In genomic region chr1:171101733-171102546, GRCm38 (mm10) we compare ENCODE assay signal across 8 mouse cellular contexts. TPM values are rescaled to one million over a fixed set of nuclear protein-coding genes. Genes with fewer than 3 reads are reported as not detected.
DNase-seq lines count a peak whose midpoint lies in the region; ATAC-seq lines count a peak whose summit lies in the region.

No protein-coding gene starts in this region.

- 0 out of 2 replicates have a peak overlapping the region, but pooled peaks have one; percentile 51 for H3K9ac ChIP-seq in hindbrain, embryonic 11.5 days (ENCODE audit: low read depth, low read length)

- peak overlapping the region; percentile 71 for H3K4me3 ChIP-seq in hindbrain, embryonic 11.5 days (ENCODE audit: low read depth, low read length)

- peak; percentile 94 for DNase-seq in MN1 (ENCODE audit: low spot score)
- peak; percentile 90 for DNase-seq in cerebellum, adult 9-11 months
- DNase-seq in frontal cortex, adult 2 months (ENCODE audit: extremely low spot score in 1 of 2, low spot score in 1 of 2), result peak; percentile 85 to 97
- DNase-seq in hindbrain, embryonic 11.5 days (ENCODE audit: low spot score), result peak; percentile 91
- peak; percentile 92 to 94 for DNase-seq in layer of hippocampus, postnatal 10 days (ENCODE audit: low spot score in 2 of 2)
- peak; percentile 88 for DNase-seq in lung, postnatal 10 days
- DNase-seq in ovary, postnatal 14 days (ENCODE audit: low spot score), result peak; percentile 86
- DNase-seq in thymus, postnatal 10 days (ENCODE audit: low spot score in 2 of 2), result peak; percentile 65 to 67

- no peaks in the 10 kb centered on the region for H3K4me1 ChIP-seq in hindbrain, embryonic 11.5 days (replicated peaks; ENCODE audit: control insufficient read depth, insufficient read depth, low read length)

- H3K9me3 ChIP-seq in hindbrain, embryonic 11.5 days (ENCODE audit: control insufficient read depth, low read length), result no peaks in the 10 kb centered on the region

- WGBS in hindbrain, embryonic 11.5 days, result under 1% methylated on average over 40 of the region's 40 CpGs

- no peaks in the 10 kb centered on the region for H3K27me3 ChIP-seq in hindbrain, embryonic 11.5 days (ENCODE audit: control insufficient read depth, insufficient read depth, low read length)

- H3K27ac ChIP-seq in hindbrain, embryonic 11.5 days (ENCODE audit: low read depth, low read length), result no peak overlapping the region

- peak; percentile 90 for ATAC-seq in hindbrain, embryonic 11.5 days (ENCODE audit: low FRiP score)

- no peaks in the 10 kb centered on the region for H3K36me3 ChIP-seq in hindbrain, embryonic 11.5 days (ENCODE audit: control insufficient read depth, insufficient read depth, low read length)

- H3K4me2 ChIP-seq in hindbrain, embryonic 11.5 days (replicated peaks; ENCODE audit: low read depth, low read length), result peak overlapping the region; percentile 56

RNA-seq across cellular contexts. Expression of gene Cfap126, which starts 11.8 kb away (rescaled TPM):
- polyA plus RNA-seq in frontal cortex, adult 2 months (2012; rRNA removed), result 1.4 and 3.8 TPM in 2 replicates
- 8.7 and 10.5 TPM in 2 replicates for polyA plus RNA-seq in hindbrain, embryonic 11.5 days (2014; fragmentation: Nextera tagmentation; extraction: Ambion mirVana)
- 1 to 10 TPM; 3.1 to 3.3 TPM for total RNA-seq in layer of hippocampus, postnatal 10 days (2021)

RNA-seq across cellular contexts. Expression of gene Fcgr3, which starts 37.2 kb away (rescaled TPM):
- 14.6 and 21.5 TPM in 2 replicates for polyA plus RNA-seq in frontal cortex, adult 2 months (2012; rRNA removed)
- polyA plus RNA-seq in hindbrain, embryonic 11.5 days (2014; fragmentation: Nextera tagmentation; extraction: Ambion mirVana), result 9.6 TPM in 2 replicates
- 10 to 100 TPM; 10.5 to 12.7 TPM for total RNA-seq in layer of hippocampus, postnatal 10 days (2021)

RNA-seq across cellular contexts. Expression of gene Sdhc, which starts 48.5 kb away (rescaled TPM):
- 206 and 256 TPM in 2 replicates for polyA plus RNA-seq in frontal cortex, adult 2 months (2012; rRNA removed)
- 259 and 284 TPM in 2 replicates for polyA plus RNA-seq in hindbrain, embryonic 11.5 days (2014; fragmentation: Nextera tagmentation; extraction: Ambion mirVana)
- total RNA-seq in layer of hippocampus, postnatal 10 days (2021), result 100 to 1,000 TPM; 223 to 233 TPM

RNA-seq across cellular contexts. Expression of gene Mpz, which starts 48.6 kb away (rescaled TPM):
- polyA plus RNA-seq in frontal cortex, adult 2 months (2012; rRNA removed), result 1.4 and 2.2 TPM in 2 replicates
- polyA plus RNA-seq in hindbrain, embryonic 11.5 days (2014; fragmentation: Nextera tagmentation; extraction: Ambion mirVana), result 0.99 and 1.5 TPM in 2 replicates
- not detected for total RNA-seq in layer of hippocampus, postnatal 10 days (2021)
